Mouse (Mus musculus) neural tube, embryonic 11.5 days (tissue): Measurements from ENCODE around the gene Podn. TPM values are rescaled to one million over a fixed set of nuclear protein-coding genes. Genes with fewer than 3 reads are reported as not detected.

ENCODE experiments used
- ATAC-seq: fragments of 200-750 bp; cut with Nextera tagmentation; 2 replicates; pipeline ENCODE4 v1.8.0; 2017; ENCODE audit warnings: moderate number of reproducible peaks, mild to moderate bottlenecking, moderate TSS enrichment, moderate library complexity; ENCODE audit not compliant: insufficient read depth, low FRiP score, low TSS enrichment
- DNase-seq: peaks from one replicate; pipeline ENCODE4 v3.0.0-alpha.2; 2015; ENCODE audit warnings: low spot score
- H3K27ac ChIP-seq: fragments of 300-500 bp; sonication (generic); 2 replicates; pipeline ENCODE4 v1.5.1; 2014; ENCODE audit warnings: low read depth, mild to moderate bottlenecking, low read length
- H3K27me3 ChIP-seq: fragments of 300-500 bp; sonication (generic); 2 replicates; pipeline ENCODE4 v1.6.1; 2014; ENCODE audit warnings: mild to moderate bottlenecking, low read length, mixed read lengths; ENCODE audit not compliant: control insufficient read depth, insufficient read depth
- H3K36me3 ChIP-seq: fragments of 300-500 bp; sonication (generic); 2 replicates; pipeline ENCODE4 v1.6.1; 2014; ENCODE audit warnings: mild to moderate bottlenecking, low read length, moderate library complexity, mixed read lengths; ENCODE audit not compliant: control insufficient read depth, insufficient read depth
- H3K4me1 ChIP-seq: fragments of 300-500 bp; sonication (generic); 2 replicates; pipeline ENCODE4 v1.6.1; 2014; ENCODE audit warnings: low read length, mixed read lengths; ENCODE audit not compliant: control insufficient read depth, insufficient read depth
- H3K4me2 ChIP-seq: fragments of 300-500 bp; sonication (generic); 2 replicates; pipeline ENCODE4 v1.6.1; 2014; ENCODE audit warnings: low read depth, mild to moderate bottlenecking, moderate library complexity
- H3K4me3 ChIP-seq: fragments of 300-500 bp; sonication (generic); 2 replicates; pipeline ENCODE4 v1.5.1; 2014; ENCODE audit warnings: low read depth, low read length
- H3K9ac ChIP-seq: fragments of 300-500 bp; sonication (generic); 2 replicates; pipeline ENCODE4 v1.6.1; 2014; ENCODE audit warnings: mild to moderate bottlenecking, low read length
- H3K9me3 ChIP-seq: fragments of 300-500 bp; sonication (generic); 2 replicates; pipeline ENCODE4 v1.6.1; 2016; ENCODE audit warnings: low read length; ENCODE audit not compliant: control insufficient read depth
- WGBS: fragments of 180-500 bp; shearing (Covaris S2); extraction: QIAGEN DNeasy Blood & Tissue Kit; methylation state at CpG from one replicate; pipeline ENCODE4 v1.1.7; 2014; 5-methylcytosine and 5-hydroxymethylcytosine counted together
- polyA plus RNA-seq: library from polyadenylated mRNA; unstranded; fragments of >200 nt; fragmentation: Nextera tagmentation; extraction: Ambion mirVana; gene quantifications from 2 replicates; pipeline ENCODE4 v1.2.1, GENCODE M21; 2014

Gene Podn
- polyA plus RNA-seq, 1 experiment from 2014 or later, result 0.36 TPM

GRCm38 (mm10) chr4:107980002-107980600 lies 116.1 kb downstream of the Podn start:
- Histone ChIP-seq H3K27me3 (no peaks in the 10 kb centered on the region), H3K4me3 (no peak overlapping the region), H3K36me3 (no peaks in the 10 kb centered on the region), H3K9me3 (no peaks in the 10 kb centered on the region), H3K4me2 (no peak overlapping the region), H3K9ac (no peak overlapping the region), H3K4me1 (no peaks in the 10 kb centered on the region), H3K27ac (no peak overlapping the region)
- WGBS, result 73% methylated on average over 6 of the region's 6 CpGs
- no peak for DNase-seq
- ATAC-seq, result no peak

GRCm38 (mm10) chr4:107979530-107979929 lies 116.7 kb downstream of the Podn start:
- Histone ChIP-seq H3K4me3 (no peak overlapping the region), H3K9ac (no peak overlapping the region), H3K27me3 (no peaks in the 10 kb centered on the region), H3K9me3 (no peaks in the 10 kb centered on the region), H3K27ac (no peak overlapping the region), H3K4me2 (no peak overlapping the region), H3K4me1 (no peaks in the 10 kb centered on the region), H3K36me3 (no peaks in the 10 kb centered on the region)
- DNase-seq (peak; percentile 29), ATAC-seq (no peak)
- 15% methylated on average over 2 of the region's 2 CpGs for WGBS

DNA sequence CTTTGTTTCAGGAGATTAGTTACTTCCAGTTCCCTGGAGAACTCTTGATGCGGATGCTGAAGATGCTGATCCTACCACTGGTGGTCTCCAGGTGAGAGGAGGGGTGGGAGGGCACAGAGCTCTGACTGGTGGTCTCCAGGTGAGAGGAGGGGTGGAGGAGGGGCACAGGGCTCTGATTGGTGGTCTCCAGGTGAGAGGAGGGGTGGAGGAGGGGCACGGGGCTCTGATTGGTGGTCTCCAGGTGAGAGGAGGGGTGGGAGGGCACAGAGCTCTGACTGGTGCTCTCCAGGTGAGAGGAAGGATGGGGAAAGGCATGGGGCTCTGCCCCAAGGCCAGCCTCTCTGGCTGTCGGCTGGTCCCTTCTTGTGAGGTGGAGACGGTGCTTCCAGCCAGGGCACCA lies 118.7 kb downstream of the Podn start:
- Histone ChIP-seq H3K9me3 (no peaks in the 10 kb centered on the region), H3K4me2 (no peak overlapping the region), H3K27ac (no peak overlapping the region), H3K4me3 (no peak overlapping the region), H3K4me1 (no peaks in the 10 kb centered on the region), H3K9ac (no peak overlapping the region), H3K27me3 (no peaks in the 10 kb centered on the region), H3K36me3 (no peaks in the 10 kb centered on the region)
- 62% methylated on average over 4 of the region's 4 CpGs for WGBS
- ATAC-seq (no peak), DNase-seq (no peak)

GRCm38 (mm10) chr4:107975004-107975403 lies 121.2 kb downstream of the Podn start:
- no peak for DNase-seq
- no peak for ATAC-seq
- Histone ChIP-seq H3K4me2 (no peak overlapping the region), H3K27me3 (no peaks in the 10 kb centered on the region), H3K27ac (no peak overlapping the region), H3K9ac (no peak overlapping the region), H3K9me3 (no peaks in the 10 kb centered on the region), H3K4me3 (no peak overlapping the region), H3K36me3 (no peaks in the 10 kb centered on the region), H3K4me1 (no peaks in the 10 kb centered on the region)
- 79% methylated on average over 7 of the region's 7 CpGs for WGBS

DNA sequence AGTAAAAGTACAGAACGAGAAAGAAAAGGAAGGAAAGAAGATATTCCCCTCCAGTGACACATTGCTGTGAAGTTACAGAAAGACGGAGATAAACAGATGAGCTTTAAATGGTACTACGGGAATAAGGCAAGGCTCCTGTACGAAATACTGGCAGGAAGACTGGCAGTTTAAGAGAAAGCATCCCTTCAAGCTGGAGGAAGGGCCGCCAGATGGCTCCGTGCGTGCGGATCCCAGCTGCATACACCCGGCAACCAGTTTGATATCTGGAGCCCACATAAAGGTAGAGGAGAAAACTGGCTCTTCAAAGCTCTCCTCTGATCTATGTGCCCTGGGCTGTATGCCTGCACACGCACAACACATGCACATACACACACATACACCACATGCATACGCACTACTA lies 121.7 kb downstream of the Podn start:
- ATAC-seq (no peak), DNase-seq (no peak)
- Histone ChIP-seq H3K9ac (no peak overlapping the region), H3K36me3 (no peaks in the 10 kb centered on the region), H3K4me2 (no peak overlapping the region), H3K9me3 (no peaks in the 10 kb centered on the region), H3K27ac (no peak overlapping the region), H3K4me1 (no peaks in the 10 kb centered on the region), H3K4me3 (no peak overlapping the region), H3K27me3 (no peaks in the 10 kb centered on the region)
- WGBS, result 67% methylated on average over 11 of the region's 11 CpGs

- H3K27me3 ChIP-seq, result no peaks in the 10 kb centered on the region
- H3K4me1 ChIP-seq, result no peaks in the 10 kb centered on the region
- H3K9me3 ChIP-seq, result no peaks in the 10 kb centered on the region
- no peak overlapping the region for H3K4me3 ChIP-seq
- no peak overlapping the region for H3K27ac ChIP-seq
- ATAC-seq (no peak), DNase-seq (no peak)
- H3K9ac ChIP-seq, result no peak overlapping the region
- 93% methylated on average over 1 of the region's 1 CpGs for WGBS
- no peaks in the 10 kb centered on the region for H3K36me3 ChIP-seq
- H3K4me2 ChIP-seq, result no peak overlapping the region
These were observed 125.1 kb downstream of the Podn start for GRCm38 (mm10) chr4:107971162-107971561.

DNA sequence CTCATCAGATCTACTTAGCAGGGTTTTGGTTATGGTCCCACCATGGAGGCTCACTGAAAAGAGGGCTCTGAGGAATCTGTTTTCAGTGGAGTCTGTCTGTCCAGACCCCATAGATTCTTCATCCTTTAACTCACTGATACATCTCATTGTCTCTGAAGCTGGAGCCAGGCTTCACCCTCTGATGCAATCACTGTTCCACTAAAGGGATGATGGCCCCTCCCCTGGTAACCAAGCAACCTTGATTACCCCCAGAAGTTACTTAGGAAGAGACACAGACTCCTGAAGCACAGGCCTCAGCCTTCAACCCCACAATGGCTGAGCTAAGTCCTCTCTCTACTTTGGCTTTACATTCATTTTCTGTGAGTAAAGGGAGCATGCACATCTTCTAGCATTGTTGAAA lies 126.5 kb downstream of the Podn start:
- ATAC-seq (no peak), DNase-seq (no peak)
- H3K4me3 ChIP-seq, result no peak overlapping the region
- H3K4me1 ChIP-seq, result no peaks in the 10 kb centered on the region
- H3K36me3 ChIP-seq, result no peaks in the 10 kb centered on the region
- H3K9me3 ChIP-seq, result no peaks in the 10 kb centered on the region
- no peak overlapping the region for H3K4me2 ChIP-seq
- H3K9ac ChIP-seq, result no peak overlapping the region; the same call in 1 of the 2 replicates
- H3K27ac ChIP-seq, result no peak overlapping the region
- no peaks in the 10 kb centered on the region for H3K27me3 ChIP-seq

GRCm38 (mm10) chr4:107967966-107968682 lies 128.1 kb downstream of the Podn start, which contains the start of gene Slc1a7:
Gene Slc1a7 (plus strand): TSS chr4:107968332.
- Histone ChIP-seq H3K4me3 (no peak within 1 kb of the TSS), H3K9ac (no peak within 1 kb of the TSS), H3K9me3 (no peaks in the 10 kb centered on the region), H3K27ac (no peak within 1 kb of the TSS), H3K4me2 (no peak within 1 kb of the TSS), H3K36me3 (no peaks in the 10 kb centered on the region), H3K4me1 (no peaks in the 10 kb centered on the region), H3K27me3 (no peaks in the 10 kb centered on the region)
- ATAC-seq (no peak), DNase-seq (no peak)
- 85% methylated on average over 16 of the region's 16 CpGs for WGBS

DNA sequence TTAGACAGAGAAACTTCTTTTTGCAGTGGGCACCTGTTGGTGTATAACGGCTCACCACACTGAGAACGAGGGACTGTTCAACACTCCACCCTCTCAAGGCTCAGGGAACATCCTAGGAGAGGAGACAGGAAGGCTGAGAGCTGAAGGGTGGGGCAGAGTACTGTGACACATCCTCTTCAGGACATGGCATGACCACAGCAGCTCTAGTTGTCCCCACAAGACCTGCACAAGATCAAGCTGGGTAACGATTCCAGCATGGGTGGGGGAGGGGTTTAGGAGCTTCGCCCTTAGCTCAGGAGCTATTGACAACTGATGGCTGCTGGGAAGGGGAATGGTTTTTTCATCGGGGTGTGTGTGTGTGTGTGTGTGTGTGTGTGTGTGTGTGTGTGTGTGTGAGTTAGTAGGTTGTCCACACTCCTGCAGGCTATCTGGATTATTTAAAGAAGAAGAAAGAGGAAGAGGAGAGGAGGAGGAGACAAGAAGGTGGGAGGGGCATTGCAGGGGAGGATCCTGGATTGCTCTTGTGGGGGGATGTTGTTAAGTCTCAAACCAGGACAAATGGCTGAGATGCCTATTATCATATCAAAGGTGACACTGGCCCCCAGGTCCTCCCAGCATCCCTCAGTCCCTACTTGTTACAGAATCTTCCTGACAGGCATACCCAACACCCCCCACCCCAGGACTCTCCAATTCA lies 129.7 kb downstream of the Podn start:
- no peaks in the 10 kb centered on the region for H3K36me3 ChIP-seq

More for the DNA sequence above, 129.7 kb downstream of the Podn start:
- DNase-seq, result no peak
- H3K4me1 ChIP-seq, result no peaks in the 10 kb centered on the region
- no peak overlapping the region for H3K27ac ChIP-seq
- no peak for ATAC-seq
- H3K9me3 ChIP-seq, result no peaks in the 10 kb centered on the region
- no peaks in the 10 kb centered on the region for H3K27me3 ChIP-seq
- H3K4me3 ChIP-seq, result no peak overlapping the region
- WGBS, result 50% methylated on average over 5 of the region's 5 CpGs
- H3K9ac ChIP-seq, result no peak overlapping the region
- no peak overlapping the region for H3K4me2 ChIP-seq
